Mouse (Mus musculus) R1 (cell line): Measurements from ENCODE around the gene Gm9970.

Experiments
- DNase-seq: peaks from one replicate; pipeline ENCODE4 v3.0.0-alpha.2; 2018; ENCODE audit warnings: low read depth, low spot score

The Gm9970 gene

GRCm38 (mm10) chr5:31195671-31196070, 45.4 kb downstream of the Gm9970 start:
- no peak for DNase-seq

DNA sequence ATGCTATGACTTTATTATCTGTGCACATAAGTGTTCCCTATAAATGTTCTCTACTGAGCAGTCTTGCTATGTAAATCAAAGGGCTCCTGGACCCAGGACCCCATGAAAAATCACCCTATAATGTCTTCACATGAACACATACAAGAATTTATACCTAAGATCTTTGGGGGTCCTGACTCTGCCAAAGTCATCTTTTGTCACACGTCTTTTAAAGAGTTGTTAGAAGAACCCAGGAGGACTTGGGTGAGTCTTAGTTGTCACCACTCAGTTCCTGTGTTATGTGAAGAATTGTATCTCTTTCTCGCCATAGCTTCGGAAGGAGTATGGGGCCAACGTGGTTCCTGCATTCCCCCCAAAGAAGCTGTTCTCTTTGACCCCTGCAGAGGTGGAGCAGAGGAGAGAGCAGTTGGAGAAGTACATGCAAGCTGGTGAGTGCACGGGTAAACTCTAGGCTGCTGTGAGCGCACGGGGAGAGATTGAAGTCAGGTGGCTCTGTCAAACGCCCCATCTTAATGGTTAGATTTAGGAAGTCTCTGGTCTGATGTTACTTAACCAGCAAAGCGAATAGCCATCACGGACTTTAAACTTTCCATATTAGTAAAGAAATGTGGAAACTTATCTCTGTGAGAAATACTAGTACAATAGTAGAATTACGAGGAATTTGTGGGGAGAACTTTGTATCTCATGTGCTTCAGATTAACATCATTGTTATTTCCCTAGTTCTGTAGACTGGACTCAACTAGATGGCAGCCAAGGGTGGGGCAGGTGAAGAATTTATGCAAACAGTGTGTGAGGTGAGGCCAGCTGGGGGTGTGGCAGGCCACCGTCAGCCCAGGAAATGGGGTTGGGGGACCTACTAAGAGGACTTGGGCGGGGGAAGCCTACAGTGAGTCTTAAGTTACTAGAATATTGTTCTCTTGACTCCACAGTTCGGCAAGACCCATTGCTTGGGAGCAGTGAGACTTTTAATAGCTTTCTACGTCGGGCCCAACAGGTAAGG, 46.2 kb downstream of the Gm9970 start:
- DNase-seq, result peak; percentile 88

DNA sequence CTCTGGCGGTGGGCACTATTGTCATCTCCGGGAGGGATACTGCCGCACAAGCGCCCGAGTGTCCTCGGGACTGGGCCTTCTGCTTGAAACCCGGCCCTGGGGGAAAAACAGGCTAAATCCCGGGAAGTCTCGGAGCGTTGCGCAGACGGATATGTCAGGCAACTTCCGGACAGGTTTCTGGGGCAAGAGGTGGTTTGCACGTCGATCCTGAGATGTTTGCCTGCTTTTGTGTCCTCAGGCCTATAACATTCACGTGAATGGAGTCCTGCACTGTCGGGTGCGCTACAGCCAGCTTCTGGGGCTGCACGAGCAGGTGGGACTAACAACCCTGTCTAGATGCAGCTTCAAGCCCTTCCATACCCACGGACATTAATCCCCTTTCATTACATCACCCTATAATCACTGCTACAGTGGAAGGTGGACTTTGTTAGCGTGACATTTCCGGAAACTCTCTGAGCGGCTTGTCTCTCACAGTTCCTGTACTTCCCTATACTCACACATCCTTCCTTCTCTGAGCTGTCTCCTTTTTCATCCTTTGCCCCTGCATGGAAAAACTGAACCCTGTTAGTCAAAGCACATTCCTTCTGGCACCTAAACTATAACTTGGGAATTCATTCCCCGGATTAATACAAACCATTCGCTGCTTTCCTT, 47.3 kb downstream of the Gm9970 start:
- peak; percentile 44 for DNase-seq

GRCm38 (mm10) chr5:31192939-31193630, 47.9 kb downstream of the Gm9970 start, which contains the start of the genes Snx17 and Eif2b4:
TSS of gene Snx17 (plus strand) at chr5:31193227.
TSS of gene Eif2b4 (minus strand) at chr5:31193430.
- DNase-seq, result peak; percentile 99

GRCm38 (mm10) chr5:31192045-31192938, 48.7 kb downstream of the Gm9970 start:
- no peak for DNase-seq
